Mouse (Mus musculus): Measurements from ENCODE around the gene Gm17535. TPM values are rescaled to one million over a fixed set of nuclear protein-coding genes. Genes with fewer than 3 reads are reported as not detected.
A peak's percentile ranks its signal among the peaks of the same experiment; 100 is the strongest.
"Not testable (repeated sequence)": the region's sequence is repeated elsewhere in the genome, so short reads cannot be mapped to it uniquely, and the experiment has no call there.

The Gm17535 gene
- polyA plus RNA-seq, 1 experiment from 2014 or later, result not detected

- H3K4me3 ChIP-seq (ENCODE audit: low read depth, low read length); H3K9ac ChIP-seq (ENCODE audit: low read depth, low read length); H3K4me2 ChIP-seq; H3K4me1 ChIP-seq (replicated peaks; ENCODE audit: control insufficient read depth, insufficient read depth, low read length); ATAC-seq (replicated peaks; ENCODE audit: low FRiP score); H3K27me3 ChIP-seq (replicated peaks; ENCODE audit: control insufficient read depth, insufficient read depth, low read length); H3K27ac ChIP-seq (ENCODE audit: low read depth, low read length); H3K9me3 ChIP-seq (ENCODE audit: control insufficient read depth, low read length); H3K36me3 ChIP-seq (ENCODE audit: control insufficient read depth, insufficient read depth, low read length); DNase-seq (ENCODE audit: low spot score): not testable (repeated sequence)
- WGBS, result 88% methylated on average over 2 of the region's 7 CpGs
These were observed 22.3 kb upstream of the Gm17535 start for GRCm38 (mm10) chr9:3012054-3012621.

- not testable (repeated sequence) for H3K4me3 ChIP-seq (ENCODE audit: low read depth, low read length); H3K4me2 ChIP-seq; H3K9ac ChIP-seq (ENCODE audit: low read depth, low read length); DNase-seq (ENCODE audit: low spot score); H3K27ac ChIP-seq (ENCODE audit: low read depth, low read length); H3K27me3 ChIP-seq (replicated peaks; ENCODE audit: control insufficient read depth, insufficient read depth, low read length); H3K4me1 ChIP-seq (replicated peaks; ENCODE audit: control insufficient read depth, insufficient read depth, low read length); H3K36me3 ChIP-seq (ENCODE audit: control insufficient read depth, insufficient read depth, low read length); H3K9me3 ChIP-seq (ENCODE audit: control insufficient read depth, low read length)
- ATAC-seq (replicated peaks; ENCODE audit: low FRiP score), result peak; percentile 61
- WGBS, result no CpG with 5 or more reads among the region's 11 CpGs
These were observed 21.6 kb upstream of the Gm17535 start, which contains the start of gene Gm10721 for GRCm38 (mm10) chr9:3012733-3013279. Gene Gm10721, plus strand, starts transcription at chr9:3013140.

GRCm38 (mm10) chr9:3015354-3015753 lies 19.0 kb upstream of the Gm17535 start, which contains the start of gene Gm10720:
Gene Gm10720, plus strand, starts transcription at chr9:3015654.
- 59% methylated on average over 4 of the region's 9 CpGs for WGBS
- H3K4me3 ChIP-seq (ENCODE audit: low read depth, low read length); H3K4me1 ChIP-seq (replicated peaks; ENCODE audit: control insufficient read depth, insufficient read depth, low read length); H3K9me3 ChIP-seq (ENCODE audit: control insufficient read depth, low read length); H3K27me3 ChIP-seq (replicated peaks; ENCODE audit: control insufficient read depth, insufficient read depth, low read length); DNase-seq (ENCODE audit: low spot score); H3K36me3 ChIP-seq (ENCODE audit: control insufficient read depth, insufficient read depth, low read length); H3K9ac ChIP-seq (ENCODE audit: low read depth, low read length); H3K27ac ChIP-seq (ENCODE audit: low read depth, low read length); H3K4me2 ChIP-seq; ATAC-seq (replicated peaks; ENCODE audit: low FRiP score): not testable (repeated sequence)

DNA sequence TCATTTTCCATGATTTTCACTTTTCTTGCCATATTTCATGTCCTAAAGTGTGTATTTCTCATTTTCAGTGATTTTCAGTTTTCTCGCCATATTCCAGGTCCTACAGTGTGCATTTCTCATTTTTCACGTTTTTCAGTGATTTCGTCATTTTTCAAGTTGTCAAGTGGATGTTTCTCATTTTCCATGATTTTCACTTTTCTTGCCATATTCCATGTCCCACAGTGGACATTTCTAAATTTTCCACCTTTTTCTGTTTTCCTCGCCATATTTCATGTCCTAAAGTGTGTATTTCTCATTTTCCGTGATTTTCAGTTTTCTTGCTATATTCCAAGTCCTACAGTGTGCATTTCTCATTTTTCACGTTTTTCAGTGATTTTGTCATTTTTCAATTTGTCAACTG lies 18.5 kb upstream of the Gm17535 start:
- WGBS, result 67% methylated on average over 4 of the region's 6 CpGs
- not testable (repeated sequence) for H3K27me3 ChIP-seq (replicated peaks; ENCODE audit: control insufficient read depth, insufficient read depth, low read length); H3K4me3 ChIP-seq (ENCODE audit: low read depth, low read length); H3K36me3 ChIP-seq (ENCODE audit: control insufficient read depth, insufficient read depth, low read length); H3K4me1 ChIP-seq (replicated peaks; ENCODE audit: control insufficient read depth, insufficient read depth, low read length); ATAC-seq (replicated peaks; ENCODE audit: low FRiP score); DNase-seq (ENCODE audit: low spot score); H3K27ac ChIP-seq (ENCODE audit: low read depth, low read length); H3K4me2 ChIP-seq; H3K9ac ChIP-seq (ENCODE audit: low read depth, low read length); H3K9me3 ChIP-seq (ENCODE audit: control insufficient read depth, low read length)

GRCm38 (mm10) chr9:3017108-3017507 lies 17.3 kb upstream of the Gm17535 start, which contains the start of gene Gm10719:
Gene Gm10719, plus strand, starts transcription at chr9:3017408.
- not testable (repeated sequence) for H3K27ac ChIP-seq (ENCODE audit: low read depth, low read length); H3K27me3 ChIP-seq (replicated peaks; ENCODE audit: control insufficient read depth, insufficient read depth, low read length); ATAC-seq (replicated peaks; ENCODE audit: low FRiP score); H3K4me2 ChIP-seq; H3K4me3 ChIP-seq (ENCODE audit: low read depth, low read length); H3K4me1 ChIP-seq (replicated peaks; ENCODE audit: control insufficient read depth, insufficient read depth, low read length); DNase-seq (ENCODE audit: low spot score); H3K9ac ChIP-seq (ENCODE audit: low read depth, low read length); H3K36me3 ChIP-seq (ENCODE audit: control insufficient read depth, insufficient read depth, low read length); H3K9me3 ChIP-seq (ENCODE audit: control insufficient read depth, low read length)
- no CpG with 5 or more reads among the region's 9 CpGs for WGBS

GRCm38 (mm10) chr9:3018944-3019343 lies 15.5 kb upstream of the Gm17535 start:
- not testable (repeated sequence) for ATAC-seq (replicated peaks; ENCODE audit: low FRiP score); H3K9ac ChIP-seq (ENCODE audit: low read depth, low read length); H3K4me3 ChIP-seq (ENCODE audit: low read depth, low read length); H3K9me3 ChIP-seq (ENCODE audit: control insufficient read depth, low read length); H3K4me2 ChIP-seq; H3K4me1 ChIP-seq (replicated peaks; ENCODE audit: control insufficient read depth, insufficient read depth, low read length); H3K27me3 ChIP-seq (replicated peaks; ENCODE audit: control insufficient read depth, insufficient read depth, low read length); H3K27ac ChIP-seq (ENCODE audit: low read depth, low read length); DNase-seq (ENCODE audit: low spot score); H3K36me3 ChIP-seq (ENCODE audit: control insufficient read depth, insufficient read depth, low read length)
- WGBS, result 63% methylated on average over 9 of the region's 9 CpGs

- H3K36me3 ChIP-seq (ENCODE audit: control insufficient read depth, insufficient read depth, low read length); ATAC-seq (replicated peaks; ENCODE audit: low FRiP score); H3K4me2 ChIP-seq; H3K27me3 ChIP-seq (replicated peaks; ENCODE audit: control insufficient read depth, insufficient read depth, low read length); H3K4me3 ChIP-seq (ENCODE audit: low read depth, low read length); DNase-seq (ENCODE audit: low spot score); H3K4me1 ChIP-seq (replicated peaks; ENCODE audit: control insufficient read depth, insufficient read depth, low read length); H3K9me3 ChIP-seq (ENCODE audit: control insufficient read depth, low read length); H3K27ac ChIP-seq (ENCODE audit: low read depth, low read length); H3K9ac ChIP-seq (ENCODE audit: low read depth, low read length): not testable (repeated sequence)
- 73% methylated on average over 11 of the region's 19 CpGs for WGBS
These were observed 14.3 kb upstream of the Gm17535 start for GRCm38 (mm10) chr9:3019835-3020727.

- DNase-seq (ENCODE audit: low spot score); ATAC-seq (replicated peaks; ENCODE audit: low FRiP score); H3K4me3 ChIP-seq (ENCODE audit: low read depth, low read length); H3K4me1 ChIP-seq (replicated peaks; ENCODE audit: control insufficient read depth, insufficient read depth, low read length); H3K9me3 ChIP-seq (ENCODE audit: control insufficient read depth, low read length); H3K36me3 ChIP-seq (ENCODE audit: control insufficient read depth, insufficient read depth, low read length); H3K27me3 ChIP-seq (replicated peaks; ENCODE audit: control insufficient read depth, insufficient read depth, low read length); H3K27ac ChIP-seq (ENCODE audit: low read depth, low read length); H3K4me2 ChIP-seq; H3K9ac ChIP-seq (ENCODE audit: low read depth, low read length): not testable (repeated sequence)
- 63% methylated on average over 9 of the region's 13 CpGs for WGBS
These were observed 11.9 kb upstream of the Gm17535 start for GRCm38 (mm10) chr9:3022316-3023008.
